ENCODE assay signal across 14 mouse cellular contexts in genomic region chr11:8848049-8848448, GRCm38 (mm10).
"Had no signal": no experiment of that assay in that cellular context is flagged by ENCODE, and none has a peak within 500 bp of the region (broad histone marks: within the 10 kb centered on the region; RNA-seq: fewer than 3 reads in every experiment).

No protein-coding gene starts in this region.

- DNase-seq: kidney, adult 11 months; kidney, adult 8-10 months; kidney, postnatal 14 days; layer of hippocampus, adult 9-11 months; liver; lung, adult 2 months; lung, postnatal 14 days; lung, postnatal 4 days; midbrain, embryonic 14.5 days; retina, postnatal 1 day; right cerebral cortex, postnatal 25 days; spleen, adult 18-20 months; thymus, postnatal 25 days had no signal

- ATAC-seq: liver, embryonic 12.5 days had no signal
